Mouse (Mus musculus) brain, adult 2 months (tissue): ENCODE measurements around the gene Mss51.

Source experiments
- DNase-seq: peaks from one replicate; pipeline ENCODE4 v3.0.0; 2011; ENCODE audit warnings: low read depth, low spot score

The Mss51 gene

DNA sequence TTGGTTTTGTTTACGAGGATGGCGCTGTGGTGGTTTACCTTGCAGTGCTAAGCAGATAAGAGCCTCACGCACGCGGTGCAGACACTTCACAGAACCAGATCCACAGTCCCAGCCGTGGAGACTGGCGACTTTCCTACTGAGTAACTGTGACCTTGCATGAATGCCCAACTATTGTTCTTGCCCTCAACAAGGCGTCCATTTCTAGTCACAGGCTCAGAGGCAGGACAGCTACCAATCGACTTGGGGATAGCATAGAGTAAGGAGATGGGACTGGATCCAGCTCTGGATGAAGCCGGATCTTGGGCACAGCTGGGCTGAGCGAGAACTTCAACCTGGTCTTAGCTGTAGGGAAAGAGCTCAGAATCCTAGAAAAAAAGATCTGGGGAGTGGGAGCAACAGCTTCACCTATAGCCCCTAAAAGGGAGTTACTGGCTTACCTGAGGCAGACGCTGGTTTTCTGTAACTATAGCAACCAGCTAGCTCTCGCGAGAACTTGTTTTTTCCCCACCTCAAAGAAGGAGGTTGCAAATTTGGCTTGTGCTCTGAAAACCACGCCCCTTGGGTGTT lies 44.9 kb downstream of the Mss51 start, which contains the start of gene Cfap70:
Gene Cfap70, minus strand, starts transcription at position 462 of the 567 bp plus-strand sequence.
- peak; percentile 86 for DNase-seq

- peak; percentile 26 for DNase-seq
Measured at GRCm38 (mm10) chr14:20451302-20451701, 45.4 kb downstream of the Mss51 start.

GRCm38 (mm10) chr14:20447209-20447608 lies 49.5 kb downstream of the Mss51 start:
- DNase-seq: peak; percentile 43

- no peak for DNase-seq
Measured at GRCm38 (mm10) chr14:20442252-20442651, 54.4 kb downstream of the Mss51 start.

GRCm38 (mm10) chr14:20436976-20437375 lies 59.7 kb downstream of the Mss51 start:
- DNase-seq: peak; percentile 11
